In genomic region chr10:30419391-30420043, GRCm38 (mm10) we compare ENCODE assay signal across 9 mouse cellular contexts.
A peak's percentile ranks its signal among the peaks of the same experiment; 100 is the strongest.
DNase-seq lines count a peak whose midpoint lies in the region; ATAC-seq and TF ChIP-seq lines count a peak whose summit lies in the region.
"Had no signal": no experiment of that assay in that cellular context is flagged by ENCODE, and none has a peak within 500 bp of the region (broad histone marks: within the 10 kb centered on the region; RNA-seq: fewer than 3 reads in every experiment).

No protein-coding gene starts in this region.

- ATAC-seq in lung, embryonic 14.5 days (ENCODE audit: insufficient read depth), result no peak
- ATAC-seq in midbrain, postnatal 0 days (ENCODE audit: low FRiP score), result peak; percentile 31; the same call in 1 of the 2 replicates

- H3K4me2 ChIP-seq in lung, embryonic 14.5 days, result no peak overlapping the region
- no peak overlapping the region for H3K4me2 ChIP-seq in midbrain, postnatal 0 days (ENCODE audit: low read depth, low read length, poor library complexity, severe bottlenecking)
- H3K4me2 ChIP-seq: embryonic facial prominence, embryonic 13.5 days had no signal

- no peak overlapping the region for H3K9ac ChIP-seq in lung, embryonic 14.5 days
- no peak overlapping the region for H3K9ac ChIP-seq in midbrain, postnatal 0 days (replicated peaks; ENCODE audit: low read length, poor library complexity, severe bottlenecking)
- H3K9ac ChIP-seq: embryonic facial prominence, embryonic 13.5 days had no signal

- no peaks in the 10 kb centered on the region for H3K27me3 ChIP-seq in lung, embryonic 14.5 days (ENCODE audit: insufficient read depth, low read length)
- H3K27me3 ChIP-seq in midbrain, postnatal 0 days (ENCODE audit: insufficient read depth, low read length), result no peaks in the 10 kb centered on the region

- H3K27ac ChIP-seq in lung, embryonic 14.5 days (ENCODE audit: low read depth), result no peak overlapping the region
- no peak overlapping the region for H3K27ac ChIP-seq in midbrain, postnatal 0 days (ENCODE audit: low read depth, low read length)
- H3K27ac ChIP-seq: embryonic facial prominence, embryonic 13.5 days had no signal

- no peaks in the 10 kb centered on the region for H3K36me3 ChIP-seq in lung, embryonic 14.5 days (ENCODE audit: insufficient read depth)
- no peaks in the 10 kb centered on the region for H3K36me3 ChIP-seq in midbrain, postnatal 0 days (ENCODE audit: insufficient read depth, low read length)
- H3K36me3 ChIP-seq: embryonic facial prominence, embryonic 13.5 days had no signal

- intact Hi-C loops in gastrocnemius, postnatal 14 days (cut with DNase I; ENCODE audit: low total_unique reads), result no loop called here
- intact Hi-C loops in heart, postnatal 36 days (cut with DNase I), result loop anchor here (2.0 kb wide), 1 partner anchor 887 kb away; no protein-coding TSS in a partner anchor

- no peak overlapping the region for H3K4me3 ChIP-seq in lung, embryonic 14.5 days (ENCODE audit: low read depth, low read length)
- no peak overlapping the region for H3K4me3 ChIP-seq in midbrain, postnatal 0 days (ENCODE audit: low read depth, low read length)
- H3K4me3 ChIP-seq: embryonic facial prominence, embryonic 13.5 days had no signal

- WGBS in lung, embryonic 14.5 days, result 23% methylated on average over 6 of the region's 6 CpGs
- 33% methylated on average over 6 of the region's 6 CpGs for WGBS in midbrain, postnatal 0 days

- TF ChIP-seq CTCF in lung, embryonic 14.5 days (IDR thresholded peaks at IDR 0.05; ENCODE audit: low read depth), result peak; percentile 43; the same call in 1 of the 2 replicates
- TF ChIP-seq CTCF in midbrain, postnatal 0 days (IDR thresholded peaks at IDR 0.05), result peak; percentile 68

- no peaks in the 10 kb centered on the region for H3K9me3 ChIP-seq in lung, embryonic 14.5 days (ENCODE audit: low read depth, low read length)
- no peaks in the 10 kb centered on the region for H3K9me3 ChIP-seq in midbrain, postnatal 0 days (ENCODE audit: low read length)
- H3K9me3 ChIP-seq: embryonic facial prominence, embryonic 13.5 days had no signal

- no peaks in the 10 kb centered on the region for H3K4me1 ChIP-seq in lung, embryonic 14.5 days (ENCODE audit: insufficient read depth)
- H3K4me1 ChIP-seq in midbrain, postnatal 0 days (ENCODE audit: insufficient read depth, low read length), result no peaks in the 10 kb centered on the region
- H3K4me1 ChIP-seq: embryonic facial prominence, embryonic 13.5 days had no signal

- DNase-seq in adrenal gland, postnatal 14 days, result peak; percentile 42
- no peak for DNase-seq in adrenal gland, postnatal 4 days (ENCODE audit: low spot score in 2 of 2)
- DNase-seq in lung, embryonic 14.5 days, result peak; percentile 77
- no peak for DNase-seq in lung, adult 18-20 months
- DNase-seq in induced T-regulatory cell, adult 2 months (ENCODE audit: low read depth), result peak; percentile 12
- DNase-seq in midbrain, postnatal 0 days (ENCODE audit: low spot score), result peak; percentile 80
- DNase-seq in gastrocnemius, postnatal 14 days, result no peak
- DNase-seq in heart, postnatal 36 days, result no peak

Comparison
In these comparisons a context has a peak if more than half of its experiments do, and no peak if none do; other contexts are left out.
1. DNase-seq: peak in adrenal gland, postnatal 14 days (single experiment), lung, embryonic 14.5 days (single experiment), induced T-regulatory cell, adult 2 months (single experiment) and midbrain, postnatal 0 days (single experiment); none in adrenal gland, postnatal 4 days (0 of 2), lung, adult 18-20 months (0 of 2), gastrocnemius, postnatal 14 days (single experiment) and heart, postnatal 36 days (0 of 2).